Mouse (Mus musculus): ENCODE results near the gene Olfr798. TPM values are rescaled to one million over a fixed set of nuclear protein-coding genes. Genes with fewer than 3 reads are reported as not detected.

Olfr798 gene
- not detected in 2 replicates for polyA plus RNA-seq (2015; fragmentation: Nextera tagmentation; extraction: Ambion mirVana)

DNA sequence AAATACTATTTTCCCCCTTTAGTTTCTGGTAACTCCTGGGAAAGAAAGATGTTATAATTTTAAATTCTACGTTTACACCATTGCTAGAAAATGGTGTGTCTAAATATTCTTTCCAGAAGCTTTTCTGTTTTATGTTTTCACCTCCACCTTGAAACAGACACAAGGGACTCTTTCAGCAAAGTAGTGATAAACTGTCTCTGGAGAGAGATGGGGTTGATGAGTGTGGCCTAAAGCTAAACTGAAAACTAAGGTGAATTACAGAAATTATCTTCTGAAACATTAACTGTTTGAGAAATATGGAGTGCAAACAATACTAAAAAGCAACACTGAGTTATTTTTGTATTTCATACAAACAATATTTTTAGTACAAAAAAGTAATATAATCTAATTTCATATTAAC lies at the start of gene Olfr798:
Gene Olfr798 (minus strand): TSS at position 101 of the 400 bp plus-strand sequence.
- Histone ChIP-seq H3K36me3 (ENCODE audit: control insufficient read depth, insufficient read depth) (no peaks in the 10 kb centered on the region), H3K4me2 (ENCODE audit: low read depth, low read length) (no peak within 1 kb of the TSS), H3K4me1 (ENCODE audit: control insufficient read depth, low read depth, low read length) (no peaks in the 10 kb centered on the region), H3K4me3 (ENCODE audit: low read depth, low read length) (no peak within 1 kb of the TSS), H3K27ac (ENCODE audit: low read length) (no peak within 1 kb of the TSS), H3K27me3 (ENCODE audit: control insufficient read depth, insufficient read depth, low read depth, low read length) (no peaks in the 10 kb centered on the region), H3K9ac (ENCODE audit: low read depth, low read length) (no peak within 1 kb of the TSS), H3K9me3 (replicated peaks; ENCODE audit: control insufficient read depth, low read length) (no peaks in the 10 kb centered on the region)
- 56% methylated on average over 1 of the region's 1 CpGs for WGBS (ENCODE audit: insufficient replicate concordance)
- no peak for ATAC-seq (ENCODE audit: low read depth)

DNA sequence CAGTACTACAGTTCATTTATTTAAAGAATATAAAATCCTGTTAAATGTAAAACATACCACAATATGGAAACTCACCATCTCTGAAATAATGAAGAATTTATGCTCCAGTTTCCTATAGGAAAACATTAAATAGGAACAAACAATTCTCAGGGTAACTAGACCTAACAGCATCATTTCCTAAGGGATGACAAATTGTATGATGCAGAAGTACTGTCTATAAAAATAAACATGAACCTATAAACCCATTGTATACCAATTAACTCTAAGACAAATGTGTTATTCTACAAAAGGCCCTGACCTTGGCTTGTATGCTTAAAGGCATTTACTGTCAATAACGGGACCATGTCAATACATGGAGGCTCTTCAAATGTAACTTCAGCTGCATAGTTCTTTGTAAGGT lies 46.0 kb upstream of the Olfr798 start, which contains the start of gene Olfr801:
Gene Olfr801 (minus strand): TSS at position 101 of the 400 bp plus-strand sequence.
- H3K4me3 ChIP-seq (ENCODE audit: low read depth, low read length): no peak within 1 kb of the TSS
- H3K36me3 ChIP-seq (ENCODE audit: control insufficient read depth, insufficient read depth): no peaks in the 10 kb centered on the region
- H3K4me2 ChIP-seq (ENCODE audit: low read depth, low read length): no peak within 1 kb of the TSS
- H3K9ac ChIP-seq (ENCODE audit: low read depth, low read length): no peak within 1 kb of the TSS
- no peak for ATAC-seq (ENCODE audit: low read depth)
- no peaks in the 10 kb centered on the region for H3K4me1 ChIP-seq (ENCODE audit: control insufficient read depth, low read depth, low read length)
- H3K9me3 ChIP-seq (replicated peaks; ENCODE audit: control insufficient read depth, low read length): no peaks in the 10 kb centered on the region
- H3K27me3 ChIP-seq (ENCODE audit: control insufficient read depth, insufficient read depth, low read depth, low read length): no peaks in the 10 kb centered on the region
- WGBS (ENCODE audit: insufficient replicate concordance): 66% methylated on average over 1 of the region's 1 CpGs
- no peak within 1 kb of the TSS for H3K27ac ChIP-seq (ENCODE audit: low read length)

DNA sequence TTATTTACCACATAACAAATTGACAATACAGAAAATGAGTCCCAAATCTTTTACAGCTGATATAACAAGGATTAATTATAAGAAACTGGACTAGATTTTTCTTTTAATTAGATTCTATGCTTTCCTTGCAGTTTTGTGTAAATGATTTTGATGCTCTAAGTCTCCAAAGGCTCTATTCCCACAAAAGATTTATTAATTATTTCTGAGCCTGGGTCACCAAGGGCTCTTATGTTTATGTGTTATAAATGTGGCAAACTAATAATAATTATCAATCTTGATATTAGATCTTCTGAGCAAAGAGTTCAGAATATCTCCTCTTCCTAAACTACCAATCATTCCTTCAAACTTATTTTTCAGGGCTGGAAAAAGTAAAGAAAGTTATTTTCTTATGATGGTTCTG lies 29.7 kb upstream of the Olfr798 start, which contains the start of gene Olfr800:
Gene Olfr800 (plus strand): TSS at position 301 of the 400 bp plus-strand sequence.
- Histone ChIP-seq H3K4me2 (ENCODE audit: low read depth, low read length) (no peak within 1 kb of the TSS), H3K27ac (ENCODE audit: low read length) (no peak within 1 kb of the TSS), H3K27me3 (ENCODE audit: control insufficient read depth, insufficient read depth, low read depth, low read length) (no peaks in the 10 kb centered on the region), H3K9me3 (replicated peaks; ENCODE audit: control insufficient read depth, low read length) (no peaks in the 10 kb centered on the region), H3K36me3 (ENCODE audit: control insufficient read depth, insufficient read depth) (no peaks in the 10 kb centered on the region), H3K4me1 (ENCODE audit: control insufficient read depth, low read depth, low read length) (no peaks in the 10 kb centered on the region), H3K9ac (ENCODE audit: low read depth, low read length) (no peak within 1 kb of the TSS), H3K4me3 (ENCODE audit: low read depth, low read length) (no peak within 1 kb of the TSS)
- ATAC-seq (ENCODE audit: low read depth): no peak

DNA sequence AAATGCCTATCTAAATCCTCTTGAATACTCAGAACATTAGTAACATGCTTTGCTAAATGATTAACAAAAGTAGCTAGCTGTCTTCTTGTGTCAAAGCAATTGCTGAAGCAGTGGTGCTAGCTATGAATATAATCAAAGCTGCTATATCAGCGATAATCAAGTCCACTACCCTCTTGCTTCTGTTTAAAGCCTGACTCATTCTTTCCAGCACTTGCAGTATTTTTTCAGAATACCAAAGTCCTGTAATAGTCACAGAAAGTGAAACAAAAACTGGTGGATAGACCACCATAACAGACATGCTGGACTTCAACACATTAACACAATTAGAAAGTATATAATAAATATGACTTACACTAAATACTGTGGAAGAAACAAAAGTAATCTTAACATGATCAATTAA lies 24.0 kb upstream of the Olfr798 start:
- no peak overlapping the region for H3K27ac ChIP-seq (ENCODE audit: low read length)
- WGBS (ENCODE audit: insufficient replicate concordance): 63% methylated on average over 1 of the region's 1 CpGs
- no peak overlapping the region for H3K4me2 ChIP-seq (ENCODE audit: low read depth, low read length)
- no peaks in the 10 kb centered on the region for H3K9me3 ChIP-seq (replicated peaks; ENCODE audit: control insufficient read depth, low read length)
- no peaks in the 10 kb centered on the region for H3K27me3 ChIP-seq (ENCODE audit: control insufficient read depth, insufficient read depth, low read depth, low read length)
- H3K4me1 ChIP-seq (ENCODE audit: control insufficient read depth, low read depth, low read length): no peaks in the 10 kb centered on the region
- H3K36me3 ChIP-seq (ENCODE audit: control insufficient read depth, insufficient read depth): no peaks in the 10 kb centered on the region
- H3K9ac ChIP-seq (ENCODE audit: low read depth, low read length): no peak overlapping the region
- ATAC-seq (ENCODE audit: low read depth): no peak
- no peak overlapping the region for H3K4me3 ChIP-seq (ENCODE audit: low read depth, low read length)

DNA sequence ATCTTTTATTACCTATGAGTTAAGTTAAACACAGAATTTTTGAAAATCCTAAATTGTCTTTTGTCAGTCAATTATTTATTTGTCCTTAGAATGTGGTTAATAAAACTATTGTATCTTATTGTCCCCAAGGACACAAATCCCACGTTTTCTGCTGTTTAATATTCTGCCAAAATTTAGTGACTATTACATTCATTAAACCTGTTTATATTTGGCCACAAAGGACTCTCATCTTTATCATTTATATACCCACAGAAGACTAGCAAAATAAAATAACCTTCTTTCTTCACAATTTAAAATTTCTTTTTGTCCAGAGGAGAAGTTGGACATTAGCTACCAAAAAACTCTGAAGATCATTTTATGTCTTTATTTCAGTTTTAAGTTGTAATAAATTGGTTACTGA lies 9.4 kb upstream of the Olfr798 start, which contains the start of gene Olfr799:
Gene Olfr799 (plus strand): TSS at position 301 of the 400 bp plus-strand sequence.
- H3K9me3 ChIP-seq (replicated peaks; ENCODE audit: control insufficient read depth, low read length): no peaks in the 10 kb centered on the region
- ATAC-seq (ENCODE audit: low read depth): no peak
- no peak within 1 kb of the TSS for H3K4me3 ChIP-seq (ENCODE audit: low read depth, low read length)
- no peak within 1 kb of the TSS for H3K4me2 ChIP-seq (ENCODE audit: low read depth, low read length)
- H3K36me3 ChIP-seq (ENCODE audit: control insufficient read depth, insufficient read depth): no peaks in the 10 kb centered on the region
- H3K27me3 ChIP-seq (ENCODE audit: control insufficient read depth, insufficient read depth, low read depth, low read length): no peaks in the 10 kb centered on the region
- H3K9ac ChIP-seq (ENCODE audit: low read depth, low read length): no peak within 1 kb of the TSS
- H3K4me1 ChIP-seq (ENCODE audit: control insufficient read depth, low read depth, low read length): no peaks in the 10 kb centered on the region
- 18% methylated on average over 1 of the region's 1 CpGs for WGBS (ENCODE audit: insufficient replicate concordance)
- no peak within 1 kb of the TSS for H3K27ac ChIP-seq (ENCODE audit: low read length)

DNA sequence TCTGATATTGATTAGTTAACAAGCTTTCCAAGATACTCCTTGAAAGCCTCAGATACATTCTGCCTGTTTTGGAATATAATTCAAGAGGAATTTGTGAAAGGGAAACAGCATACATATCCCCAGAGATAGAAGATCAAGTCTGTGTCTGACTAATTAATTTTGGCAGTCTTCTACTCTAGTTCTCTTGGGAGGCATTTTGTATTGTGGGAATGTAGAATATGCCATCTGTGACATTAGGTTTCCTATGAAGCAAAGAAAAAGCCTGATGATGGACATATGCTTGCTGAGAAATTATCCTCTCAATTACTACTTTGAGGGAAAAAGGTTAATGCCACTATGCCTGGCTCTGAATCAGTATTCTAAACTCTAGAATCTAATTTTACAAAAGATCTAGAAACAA lies 4.5 kb downstream of the Olfr798 start:
- Histone ChIP-seq H3K9ac (ENCODE audit: low read depth, low read length) (no peak overlapping the region), H3K4me1 (ENCODE audit: control insufficient read depth, low read depth, low read length) (no peaks in the 10 kb centered on the region), H3K27ac (ENCODE audit: low read length) (no peak overlapping the region), H3K4me3 (ENCODE audit: low read depth, low read length) (no peak overlapping the region), H3K27me3 (ENCODE audit: control insufficient read depth, insufficient read depth, low read depth, low read length) (no peaks in the 10 kb centered on the region), H3K4me2 (ENCODE audit: low read depth, low read length) (no peak overlapping the region), H3K9me3 (replicated peaks; ENCODE audit: control insufficient read depth, low read length) (no peaks in the 10 kb centered on the region), H3K36me3 (ENCODE audit: control insufficient read depth, insufficient read depth) (no peaks in the 10 kb centered on the region)
- ATAC-seq (ENCODE audit: low read depth): no peak

DNA sequence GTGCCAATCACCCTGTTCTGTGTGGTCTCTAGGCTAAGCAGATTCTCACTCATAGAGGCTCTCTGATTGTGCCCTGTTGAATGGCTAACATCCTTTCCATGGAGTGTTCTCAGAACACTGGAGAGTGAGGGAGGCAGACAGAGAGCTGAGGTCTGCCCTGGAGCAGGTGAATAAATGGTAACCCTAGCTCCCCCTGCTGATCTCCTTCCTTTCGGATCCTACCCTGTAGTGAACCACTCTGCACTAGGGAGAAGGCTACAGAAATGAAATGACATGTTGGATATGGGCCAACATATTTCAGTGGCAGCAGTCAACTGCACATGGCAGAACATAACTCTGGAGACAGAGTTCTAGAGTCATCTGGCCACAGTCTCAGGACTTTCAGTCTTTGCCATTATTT lies 6.0 kb downstream of the Olfr798 start:
- no peak overlapping the region for H3K4me3 ChIP-seq (ENCODE audit: low read depth, low read length)
- H3K27me3 ChIP-seq (ENCODE audit: control insufficient read depth, insufficient read depth, low read depth, low read length): no peaks in the 10 kb centered on the region
- no peak overlapping the region for H3K9ac ChIP-seq (ENCODE audit: low read depth, low read length)
- H3K36me3 ChIP-seq (ENCODE audit: control insufficient read depth, insufficient read depth): no peaks in the 10 kb centered on the region
- ATAC-seq (ENCODE audit: low read depth): no peak
- no peaks in the 10 kb centered on the region for H3K4me1 ChIP-seq (ENCODE audit: control insufficient read depth, low read depth, low read length)
- no peaks in the 10 kb centered on the region for H3K9me3 ChIP-seq (replicated peaks; ENCODE audit: control insufficient read depth, low read length)
- WGBS (ENCODE audit: insufficient replicate concordance): 15% methylated on average over 1 of the region's 1 CpGs
- H3K27ac ChIP-seq (ENCODE audit: low read length): no peak overlapping the region
- H3K4me2 ChIP-seq (ENCODE audit: low read depth, low read length): no peak overlapping the region

DNA sequence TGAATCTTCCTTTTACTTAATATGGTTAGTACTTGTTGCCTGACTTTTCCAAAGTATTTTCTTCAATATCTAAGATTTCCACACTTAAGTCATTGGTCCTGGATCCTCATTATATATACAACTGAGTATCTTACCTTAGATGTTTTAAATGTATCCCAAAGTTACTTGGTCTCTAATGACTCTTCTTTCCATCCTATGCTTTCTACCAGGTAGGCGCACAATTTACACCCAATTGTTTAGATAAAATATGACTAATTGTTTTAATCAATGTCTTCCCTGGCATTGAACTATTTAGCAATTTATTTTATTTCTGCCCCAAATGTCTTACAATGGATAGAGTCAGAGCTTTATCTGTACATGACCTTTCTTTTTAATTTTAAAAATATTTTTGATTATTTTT lies 15.3 kb downstream of the Olfr798 start, which contains the start of gene Olfr796:
Gene Olfr796 (minus strand): TSS at position 101 of the 400 bp plus-strand sequence.
- WGBS (ENCODE audit: insufficient replicate concordance): 77% methylated on average over 1 of the region's 1 CpGs
- no peaks in the 10 kb centered on the region for H3K36me3 ChIP-seq (ENCODE audit: control insufficient read depth, insufficient read depth)
- no peak within 1 kb of the TSS for H3K9ac ChIP-seq (ENCODE audit: low read depth, low read length)
- no peaks in the 10 kb centered on the region for H3K27me3 ChIP-seq (ENCODE audit: control insufficient read depth, insufficient read depth, low read depth, low read length)
- no peak for ATAC-seq (ENCODE audit: low read depth)
- no peaks in the 10 kb centered on the region for H3K9me3 ChIP-seq (replicated peaks; ENCODE audit: control insufficient read depth, low read length)
- H3K4me2 ChIP-seq (ENCODE audit: low read depth, low read length): no peak within 1 kb of the TSS
- no peaks in the 10 kb centered on the region for H3K4me1 ChIP-seq (ENCODE audit: control insufficient read depth, low read depth, low read length)
- H3K27ac ChIP-seq (ENCODE audit: low read length): no peak within 1 kb of the TSS
- H3K4me3 ChIP-seq (ENCODE audit: low read depth, low read length): no peak within 1 kb of the TSS

DNA sequence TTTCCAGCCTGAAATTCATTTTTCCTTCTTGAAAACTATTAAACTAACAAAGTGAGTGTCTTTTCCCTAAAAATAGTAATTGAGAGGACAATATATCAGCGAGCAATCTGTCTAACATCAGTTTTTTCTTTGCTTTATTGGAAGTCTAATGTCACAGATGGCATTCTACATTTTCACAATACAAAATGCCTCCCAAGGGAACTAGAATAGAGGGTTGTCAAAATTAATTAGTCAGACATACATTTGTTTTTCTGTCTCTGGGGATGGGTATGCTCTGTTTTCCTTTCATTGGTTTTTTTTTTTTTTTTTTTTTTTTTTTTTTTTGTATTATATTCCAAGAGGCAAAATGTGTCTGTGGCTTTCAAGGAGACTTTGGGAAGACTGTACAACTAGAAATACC lies 50.7 kb downstream of the Olfr798 start:
- no peak for ATAC-seq (ENCODE audit: low read depth)
- Histone ChIP-seq H3K9me3 (replicated peaks; ENCODE audit: control insufficient read depth, low read length) (no peaks in the 10 kb centered on the region), H3K4me3 (ENCODE audit: low read depth, low read length) (no peak overlapping the region), H3K27me3 (ENCODE audit: control insufficient read depth, insufficient read depth, low read depth, low read length) (no peaks in the 10 kb centered on the region), H3K4me2 (ENCODE audit: low read depth, low read length) (no peak overlapping the region), H3K9ac (ENCODE audit: low read depth, low read length) (no peak overlapping the region), H3K36me3 (ENCODE audit: control insufficient read depth, insufficient read depth) (no peaks in the 10 kb centered on the region), H3K27ac (ENCODE audit: low read length) (no peak overlapping the region), H3K4me1 (ENCODE audit: control insufficient read depth, low read depth, low read length) (no peaks in the 10 kb centered on the region)
- WGBS (ENCODE audit: insufficient replicate concordance): 29% methylated on average over 1 of the region's 1 CpGs
